Mouse (Mus musculus) intestine, embryonic 14.5 days (tissue): ENCODE results near the gene Grik3. TPM values are rescaled to one million over a fixed set of nuclear protein-coding genes. Genes with fewer than 3 reads are reported as not detected.

Experiments
- ATAC-seq: fragments of 200-750 bp; cut with Nextera tagmentation; replicated peaks from 2 replicates; pipeline ENCODE4 v1.8.0; 2017; ENCODE audit warnings: low read depth, moderate number of reproducible peaks, moderate TSS enrichment, moderate library complexity; ENCODE audit not compliant: low FRiP score, low TSS enrichment
- DNase-seq: peaks from one replicate; pipeline ENCODE4 v3.0.0-alpha.2; 2018; ENCODE audit warnings: low spot score
- H3K27ac ChIP-seq: fragments of 300-500 bp; sonication (generic); 2 replicates; pipeline ENCODE4 v1.5.1; 2014; ENCODE audit warnings: low read depth, mild to moderate bottlenecking, control low read depth
- H3K27me3 ChIP-seq: fragments of 300-500 bp; sonication (generic); replicated peaks from 2 replicates; pipeline ENCODE4 v1.6.1; 2014; ENCODE audit warnings: low read length, control low read depth; ENCODE audit not compliant: control insufficient read depth, insufficient read depth
- H3K36me3 ChIP-seq: fragments of 300-500 bp; sonication (generic); 2 replicates; pipeline ENCODE4 v1.6.1; 2014; ENCODE audit warnings: low read length, control low read depth; ENCODE audit not compliant: control insufficient read depth, insufficient read depth
- H3K4me1 ChIP-seq: fragments of 300-500 bp; sonication (generic); replicated peaks from 2 replicates; pipeline ENCODE4 v1.6.1; 2014; ENCODE audit warnings: low read length, control low read depth, mixed read lengths; ENCODE audit not compliant: control insufficient read depth, insufficient read depth
- H3K4me2 ChIP-seq: fragments of 300-500 bp; sonication (generic); 2 replicates; pipeline ENCODE4 v1.6.1; 2014; ENCODE audit warnings: low read length
- H3K4me3 ChIP-seq: fragments of 300-500 bp; sonication (generic); 2 replicates; pipeline ENCODE4 v1.5.1; 2014; ENCODE audit warnings: low read depth, low read length, control low read depth, mixed read lengths
- H3K9ac ChIP-seq: fragments of 300-500 bp; sonication (generic); 2 replicates; pipeline ENCODE4 v1.6.1; 2014; ENCODE audit warnings: mild to moderate bottlenecking, low read length
- H3K9me3 ChIP-seq: fragments of 300-500 bp; sonication (generic); 2 replicates; pipeline ENCODE4 v1.6.1; 2016; ENCODE audit warnings: low read length, control low read depth; ENCODE audit not compliant: control insufficient read depth
- WGBS: fragments of 180-500 bp; shearing (Covaris S2); extraction: QIAGEN DNeasy Blood & Tissue Kit; methylation state at CpG from one replicate; pipeline ENCODE4 v1.1.7; 2014; 5-methylcytosine and 5-hydroxymethylcytosine counted together
- polyA plus RNA-seq: library from polyadenylated mRNA; unstranded; fragments of >200 nt; fragmentation: Nextera tagmentation; extraction: Ambion mirVana; gene quantifications from 2 replicates; pipeline ENCODE4 v1.2.1, GENCODE M21; 2014

Grik3 gene
- polyA plus RNA-seq, 1 experiment from 2014 or later = 0.78 TPM

DNA sequence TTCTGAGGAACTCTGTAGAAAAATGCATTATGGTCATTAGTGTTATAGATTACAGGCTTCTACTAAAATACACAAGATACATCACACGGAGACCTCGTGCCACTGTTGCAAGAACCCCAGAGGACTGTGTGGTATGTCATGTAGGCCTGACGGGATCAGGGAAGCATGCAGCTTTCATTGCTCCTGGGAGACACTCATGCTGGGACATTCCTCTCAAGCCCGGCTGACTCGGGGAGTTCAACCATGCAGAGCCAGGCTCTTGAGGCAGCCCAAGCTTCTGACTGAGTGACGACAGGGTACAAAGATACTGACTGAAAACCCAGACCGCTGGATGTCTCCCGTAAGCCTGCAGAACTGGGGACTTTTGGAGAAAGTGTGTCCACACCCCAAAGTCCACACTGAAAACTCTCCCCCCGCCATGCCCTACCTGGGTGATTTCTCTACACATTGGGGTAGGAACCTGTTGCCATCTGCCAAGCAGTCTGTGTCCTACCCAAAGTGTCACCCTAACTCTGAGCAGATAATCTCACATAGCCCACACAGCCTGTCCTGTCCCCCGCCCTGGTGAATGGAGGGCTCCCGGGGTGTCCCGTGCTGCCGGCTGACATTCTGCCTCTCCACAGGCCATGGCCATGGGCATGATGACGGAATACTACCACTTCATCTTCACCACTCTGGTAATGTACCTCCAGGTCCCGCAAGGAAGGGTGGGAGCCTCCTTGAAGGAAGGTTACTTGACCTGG, 150.6 kb downstream of the Grik3 start:
- ATAC-seq (no peak), DNase-seq (no peak)
- Histone ChIP-seq H3K9ac (no peak overlapping the region), H3K4me2 (no peak overlapping the region), H3K4me1 (no peaks in the 10 kb centered on the region; the same call in 1 of the 2 replicates), H3K4me3 (no peak overlapping the region), H3K9me3 (no peaks in the 10 kb centered on the region), H3K36me3 (no peaks in the 10 kb centered on the region), H3K27me3 (no peaks in the 10 kb centered on the region), H3K27ac (no peak overlapping the region)
- 72% methylated on average over 15 of the region's 15 CpGs for WGBS

DNA sequence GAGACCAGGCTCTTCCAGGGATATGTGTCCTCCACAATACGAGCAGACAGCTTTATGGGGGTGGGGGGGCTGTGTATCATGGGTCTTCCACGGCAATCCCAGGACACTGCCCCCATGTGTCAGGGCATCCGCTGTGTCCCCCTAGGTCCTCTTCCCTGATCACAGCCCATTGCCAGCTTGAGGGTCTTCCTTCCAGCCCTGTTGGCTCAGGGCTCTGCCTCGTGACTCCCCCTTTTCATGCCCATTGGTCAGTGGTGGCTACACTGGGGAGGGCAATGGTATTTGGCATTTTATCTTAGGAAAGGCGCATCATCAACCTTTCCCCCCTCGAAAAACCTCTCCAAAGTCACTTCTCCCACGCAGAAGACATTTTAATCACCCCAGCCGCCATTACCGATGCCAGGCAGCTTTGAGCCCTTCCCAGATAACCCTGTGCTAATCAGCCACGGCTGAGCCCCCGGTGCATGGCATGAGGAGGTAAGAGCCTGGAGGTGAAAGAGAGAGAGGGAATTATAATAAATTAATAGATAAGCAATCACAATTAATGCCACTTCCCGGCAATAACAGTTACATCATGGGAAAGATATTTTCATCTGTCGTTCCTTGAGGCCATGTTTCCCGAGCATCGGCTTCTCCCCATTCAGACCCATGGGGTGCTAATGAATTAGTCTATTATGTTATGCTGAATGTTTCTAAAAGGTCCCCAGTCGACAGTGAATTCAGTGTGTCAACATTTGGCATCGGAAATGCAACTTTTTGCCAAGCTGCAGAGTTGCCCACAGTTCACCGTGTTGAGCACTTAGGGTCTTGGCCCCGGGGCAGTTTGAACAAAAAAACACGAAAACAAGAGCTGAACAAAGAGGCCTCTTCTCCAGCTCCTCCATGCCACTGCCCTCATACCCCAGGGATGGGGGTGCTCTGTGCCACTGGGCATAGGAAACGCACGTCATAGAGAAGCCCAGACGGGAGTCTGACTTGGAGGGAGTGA, 154.4 kb downstream of the Grik3 start:
- Histone ChIP-seq H3K4me1 (no peaks in the 10 kb centered on the region), H3K27ac (no peak overlapping the region), H3K4me2 (no peak overlapping the region), H3K9me3 (no peaks in the 10 kb centered on the region), H3K9ac (no peak overlapping the region), H3K27me3 (no peaks in the 10 kb centered on the region), H3K36me3 (no peaks in the 10 kb centered on the region), H3K4me3 (no peak overlapping the region)
- WGBS = 75% methylated on average over 23 of the region's 23 CpGs
- DNase-seq (no peak), ATAC-seq (no peak)

DNA sequence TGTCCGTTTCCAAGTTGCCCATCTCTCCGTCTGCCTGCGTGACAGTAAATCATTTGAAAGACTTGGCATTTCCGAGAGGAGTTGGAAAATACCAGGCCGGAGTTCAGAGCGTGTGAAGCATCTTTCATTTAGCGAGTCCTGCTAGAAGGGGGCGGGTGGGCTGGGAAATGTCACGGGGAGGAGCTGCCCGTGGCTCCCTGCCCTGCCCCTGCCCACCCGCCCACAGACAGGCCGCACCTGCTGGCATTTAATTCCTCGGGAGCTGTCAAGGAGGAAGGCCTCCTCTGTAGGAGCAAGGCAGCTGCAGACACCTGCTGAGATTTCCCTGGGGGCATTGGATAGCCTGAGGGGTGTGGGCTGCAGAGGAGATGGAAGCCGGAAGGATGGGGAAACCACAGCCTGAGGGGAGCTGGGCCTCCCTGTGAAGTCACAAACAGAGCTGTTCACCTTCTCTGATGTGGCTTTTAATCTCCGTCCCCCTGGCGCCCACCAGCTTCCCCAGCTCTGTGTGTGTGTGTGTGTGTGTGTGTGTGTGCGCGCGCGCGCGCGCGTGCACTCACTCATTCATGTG, 161.3 kb downstream of the Grik3 start:
- H3K27me3 ChIP-seq = no peaks in the 10 kb centered on the region
- H3K9ac ChIP-seq = no peak overlapping the region
- 35% methylated on average over 24 of the region's 24 CpGs for WGBS
- H3K4me3 ChIP-seq = no peak overlapping the region
- H3K36me3 ChIP-seq = no peaks in the 10 kb centered on the region
- H3K4me2 ChIP-seq = no peak overlapping the region; the same call in 1 of the 2 replicates
- no peaks in the 10 kb centered on the region; the same call in 1 of the 2 replicates for H3K4me1 ChIP-seq
- ATAC-seq = 0 out of 2 replicates have a peak, but pooled peaks have one; percentile 53
- no peak for DNase-seq
- H3K9me3 ChIP-seq = no peaks in the 10 kb centered on the region
- H3K27ac ChIP-seq = no peak overlapping the region

DNA sequence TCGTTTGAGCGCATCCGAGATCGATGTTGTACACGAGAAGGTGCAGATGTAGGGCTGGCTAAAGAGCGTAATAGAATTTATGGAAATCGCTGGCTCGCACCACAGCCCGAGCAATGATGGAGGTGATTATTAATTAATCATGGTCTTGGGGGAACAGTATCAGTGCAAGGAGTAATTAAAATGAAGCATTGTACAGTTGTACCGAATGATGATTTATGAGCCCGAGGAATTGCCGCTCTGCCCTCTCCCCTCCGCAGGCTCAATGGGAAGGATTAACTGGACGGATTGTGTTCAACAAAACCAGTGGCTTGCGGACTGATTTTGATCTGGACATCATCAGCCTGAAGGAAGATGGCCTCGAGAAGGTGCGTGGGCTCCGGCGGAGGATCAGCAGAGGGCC, 165.5 kb downstream of the Grik3 start:
- H3K9me3 ChIP-seq = no peaks in the 10 kb centered on the region
- H3K4me3 ChIP-seq = no peak overlapping the region
- H3K27me3 ChIP-seq = no peaks in the 10 kb centered on the region
- no peak overlapping the region for H3K9ac ChIP-seq
- 66% methylated on average over 19 of the region's 19 CpGs for WGBS
- ATAC-seq = no peak
- H3K36me3 ChIP-seq = no peaks in the 10 kb centered on the region
- no peaks in the 10 kb centered on the region; the same call in 1 of the 2 replicates for H3K4me1 ChIP-seq
- no peak overlapping the region for H3K4me2 ChIP-seq
- no peak for DNase-seq
- no peak overlapping the region for H3K27ac ChIP-seq

DNA sequence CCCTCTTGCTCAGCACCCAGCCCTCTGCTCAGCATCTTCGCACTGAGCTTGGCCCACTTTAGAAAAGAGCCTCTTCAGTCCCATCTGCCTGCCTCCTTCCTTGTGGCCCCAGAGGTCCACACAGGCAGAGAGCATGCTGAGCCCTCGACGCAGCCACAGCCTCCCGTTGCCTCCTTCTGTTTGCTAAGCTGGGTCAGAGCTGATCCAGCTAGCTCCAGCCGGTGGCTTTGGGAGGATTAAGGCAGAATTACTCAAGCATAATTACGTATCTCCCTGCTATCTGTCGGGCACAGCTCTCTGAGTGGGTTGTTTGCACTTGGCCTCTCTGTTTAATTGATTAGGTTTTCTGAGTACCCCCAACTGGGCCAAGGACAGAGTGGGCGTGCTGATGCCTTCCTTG, 167.9 kb downstream of the Grik3 start:
- ATAC-seq = no peak
- H3K9me3 ChIP-seq = no peaks in the 10 kb centered on the region
- no peak overlapping the region for H3K27ac ChIP-seq
- H3K9ac ChIP-seq = no peak overlapping the region
- 52% methylated on average over 8 of the region's 8 CpGs for WGBS
- H3K4me3 ChIP-seq = no peak overlapping the region
- no peaks in the 10 kb centered on the region for H3K27me3 ChIP-seq
- no peak for DNase-seq
- no peak overlapping the region for H3K4me2 ChIP-seq
- no peaks in the 10 kb centered on the region for H3K4me1 ChIP-seq
- H3K36me3 ChIP-seq = no peaks in the 10 kb centered on the region

DNA sequence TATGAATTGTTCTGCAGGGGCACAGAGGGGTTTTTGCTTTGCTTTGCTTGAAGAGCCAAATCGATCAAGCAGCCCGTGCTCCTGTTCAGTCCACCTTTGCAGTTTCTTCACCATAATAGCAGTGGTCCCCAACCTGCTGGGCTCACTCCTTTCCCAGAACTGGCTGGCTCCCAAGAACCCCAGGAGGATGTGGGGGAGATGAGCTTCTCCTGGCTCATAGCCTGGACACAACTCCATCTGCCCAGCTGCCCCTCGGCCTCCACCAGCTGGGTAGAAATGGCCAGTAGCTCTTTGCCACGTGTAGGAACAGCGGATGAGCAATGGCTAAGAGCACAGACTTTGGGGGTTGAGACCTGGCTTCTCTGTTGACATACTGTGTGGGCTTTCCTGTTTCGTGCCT, 171.5 kb downstream of the Grik3 start:
- Histone ChIP-seq H3K4me3 (no peak overlapping the region), H3K9me3 (no peaks in the 10 kb centered on the region), H3K9ac (no peak overlapping the region), H3K36me3 (no peaks in the 10 kb centered on the region), H3K4me2 (no peak overlapping the region), H3K27ac (no peak overlapping the region), H3K4me1 (no peaks in the 10 kb centered on the region), H3K27me3 (no peaks in the 10 kb centered on the region)
- DNase-seq (no peak), ATAC-seq (no peak)
- WGBS = 86% methylated on average over 6 of the region's 6 CpGs

DNA sequence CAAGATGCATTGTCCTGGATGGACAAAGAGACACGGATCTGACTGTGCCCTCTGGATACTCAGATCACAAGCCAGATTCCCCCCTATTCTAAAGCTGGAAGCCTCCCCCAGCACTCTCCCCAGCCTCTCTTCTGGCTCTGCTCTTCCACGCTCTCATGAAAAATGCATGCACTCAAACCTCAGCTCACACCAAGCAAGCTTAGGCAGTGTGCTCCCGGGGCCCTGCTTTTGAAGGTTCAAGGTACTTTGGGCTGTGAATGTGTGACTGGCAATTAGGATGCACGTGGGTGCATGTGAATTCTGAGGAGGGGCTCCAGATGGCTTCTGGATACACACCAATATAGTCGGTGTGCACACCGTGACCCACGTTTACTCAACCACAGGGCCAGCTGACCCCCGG, 172.8 kb downstream of the Grik3 start:
- H3K36me3 ChIP-seq = no peaks in the 10 kb centered on the region
- 77% methylated on average over 8 of the region's 8 CpGs for WGBS
- H3K9ac ChIP-seq = no peak overlapping the region
- H3K4me1 ChIP-seq = no peaks in the 10 kb centered on the region
- ATAC-seq (no peak), DNase-seq (no peak)
- H3K9me3 ChIP-seq = no peaks in the 10 kb centered on the region
- H3K4me3 ChIP-seq = no peak overlapping the region
- no peaks in the 10 kb centered on the region for H3K27me3 ChIP-seq
- H3K4me2 ChIP-seq = no peak overlapping the region
- H3K27ac ChIP-seq = no peak overlapping the region

DNA sequence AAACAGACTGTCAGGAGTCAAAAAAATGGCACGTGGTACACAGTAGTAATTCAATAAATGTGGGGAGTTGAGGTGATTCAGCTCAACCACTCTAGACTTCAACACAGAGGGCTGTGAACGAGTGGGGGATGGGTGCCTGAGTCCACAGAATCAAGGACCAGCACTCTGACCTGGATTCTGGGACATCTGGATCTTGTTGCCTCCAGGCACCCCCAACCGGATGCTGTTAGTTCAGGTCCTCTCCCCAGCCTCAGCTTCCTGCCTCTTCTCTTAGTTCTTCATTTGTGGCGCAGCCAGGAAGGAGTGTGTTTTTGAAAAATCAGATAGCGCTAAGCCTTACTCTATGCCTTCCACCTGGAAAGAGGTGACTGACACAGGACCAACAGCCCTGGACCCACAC, 175.5 kb downstream of the Grik3 start:
- no peaks in the 10 kb centered on the region for H3K9me3 ChIP-seq
- no peaks in the 10 kb centered on the region for H3K27me3 ChIP-seq
- H3K9ac ChIP-seq = no peak overlapping the region
- no peak overlapping the region for H3K27ac ChIP-seq
- ATAC-seq (no peak), DNase-seq (no peak)
- no peaks in the 10 kb centered on the region for H3K4me1 ChIP-seq
- H3K4me2 ChIP-seq = no peak overlapping the region
- H3K36me3 ChIP-seq = no peaks in the 10 kb centered on the region
- 70% methylated on average over 5 of the region's 5 CpGs for WGBS
- H3K4me3 ChIP-seq = no peak overlapping the region
